Mouse (Mus musculus) gastrocnemius, postnatal 4 days (tissue): ENCODE data around the gene Map3k11. TPM values are rescaled to one million over a fixed set of nuclear protein-coding genes. Genes with fewer than 3 reads are reported as not detected.
A peak's percentile ranks its signal among the peaks of the same experiment; 100 is the strongest.

ENCODE experiments used
- DNase-seq, 2 experiments: peaks; one replicate each; pipeline ENCODE4 v3.0.0; 2021 to 2022; ENCODE audit warnings: low spot score in 2 of 2, mixed read lengths in 2 of 2
- microRNA-seq: library from miRNA; unstranded; fragments of <30 nt; microRNA quantifications from one replicate; pipeline ENCODE4 v1.2.0, GENCODE M21; 2021
- total RNA-seq, 2 experiments: library from RNA; stranded (reverse); gene quantifications; 2 replicates each; pipeline ENCODE4 v1.2.3; 2021

Map3k11 gene
- total RNA-seq, 2 experiments from 2014 or later: 29.7 to 30.2 TPM

DNA sequence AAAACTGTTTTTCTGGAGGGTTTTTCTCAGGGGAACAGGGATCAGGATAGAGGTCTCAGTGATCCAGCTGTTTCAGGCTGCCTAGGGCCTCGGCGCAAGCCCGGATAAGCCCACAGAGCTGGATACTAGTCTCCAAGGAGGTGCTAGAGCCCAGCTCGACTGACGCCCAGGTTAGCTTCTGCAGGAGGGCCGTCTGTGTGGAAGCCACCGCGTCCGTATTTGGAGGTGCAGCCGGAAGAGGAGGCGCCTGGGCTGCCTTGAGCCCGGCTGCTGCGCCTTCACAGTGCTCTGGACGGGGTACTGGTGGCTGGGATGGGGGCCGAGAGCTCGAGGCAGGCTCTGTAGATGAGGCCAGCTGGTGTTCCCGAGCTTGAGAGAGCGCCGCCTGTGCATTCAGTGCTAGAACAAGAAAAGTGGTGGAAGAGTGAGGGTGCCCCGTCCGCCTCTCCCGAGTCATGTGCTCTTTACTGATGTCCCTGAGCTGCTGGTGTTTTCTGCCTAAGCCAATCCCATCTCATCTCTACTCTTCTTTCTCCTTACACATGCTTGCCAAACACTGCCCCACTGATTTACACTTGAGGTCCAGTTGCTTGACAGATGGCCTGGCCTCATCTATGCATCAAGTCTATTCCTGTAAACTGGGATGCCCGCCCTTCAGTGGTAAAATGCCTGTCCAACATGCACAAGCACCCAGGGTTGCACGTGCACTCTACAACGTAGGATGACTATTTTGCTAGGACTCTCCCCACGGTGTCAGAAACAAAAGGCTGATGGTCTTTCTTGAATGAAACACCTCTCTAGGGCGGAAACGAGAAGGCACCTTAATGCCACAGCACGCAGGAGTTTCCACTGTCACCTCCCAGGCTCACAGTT, 42.0 kb downstream of the Map3k11 start:
- no peak for DNase-seq

DNA sequence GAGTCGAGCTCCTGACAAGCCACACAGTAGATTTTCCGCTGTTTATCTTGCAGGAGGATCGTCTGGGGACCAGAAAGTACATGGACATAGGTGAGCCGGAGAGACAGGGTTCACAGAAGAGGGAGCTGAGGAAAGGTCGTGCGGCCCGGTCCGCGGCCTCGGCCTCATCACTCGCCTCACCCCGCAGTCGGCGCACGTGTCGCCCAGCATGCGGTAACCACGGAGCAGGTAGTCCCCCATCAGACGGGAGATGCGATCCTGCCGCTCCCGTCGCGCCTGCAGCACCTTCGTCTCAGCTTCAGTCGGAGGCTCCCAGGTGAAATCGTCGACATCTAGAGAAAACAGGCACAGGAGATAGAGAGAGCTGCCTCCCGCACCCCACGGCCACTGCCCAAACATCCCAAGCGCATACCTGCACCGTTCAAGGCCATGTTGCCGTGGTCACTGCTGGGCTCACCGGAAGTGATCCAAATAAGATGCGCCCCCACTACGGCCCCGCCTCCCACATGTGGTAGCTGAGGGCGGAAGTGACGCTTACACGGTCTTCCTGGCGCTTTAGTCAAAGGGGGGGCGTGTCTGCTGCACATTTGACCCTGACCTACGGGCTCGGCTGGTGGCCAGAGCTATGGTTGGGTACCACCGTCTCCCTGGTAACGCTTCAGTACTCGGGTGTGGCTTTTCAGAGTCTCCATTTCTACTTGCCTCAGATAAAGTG, 42.9 kb downstream of the Map3k11 start:
- DNase-seq: peak; percentile 78 to 92

DNA sequence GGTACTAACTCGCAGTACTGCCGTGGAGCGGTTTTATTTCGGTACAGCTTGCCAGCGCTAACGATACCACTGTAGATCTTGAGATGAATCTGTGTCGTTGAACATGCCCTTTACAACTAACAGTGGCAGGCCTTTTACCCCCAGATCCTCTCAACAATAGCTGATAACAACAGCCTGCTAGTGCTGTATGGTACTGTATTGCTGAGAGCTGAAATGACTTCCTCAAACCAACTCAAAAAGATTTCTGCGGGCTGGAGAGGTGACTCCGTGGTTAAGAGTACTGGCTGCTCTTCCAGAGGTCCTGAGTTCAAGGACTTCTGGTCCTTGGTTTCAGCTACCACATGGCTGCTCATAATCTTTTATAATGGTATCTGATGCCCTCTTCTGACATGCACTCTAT, 45.8 kb downstream of the Map3k11 start:
- DNase-seq: no peak

DNA sequence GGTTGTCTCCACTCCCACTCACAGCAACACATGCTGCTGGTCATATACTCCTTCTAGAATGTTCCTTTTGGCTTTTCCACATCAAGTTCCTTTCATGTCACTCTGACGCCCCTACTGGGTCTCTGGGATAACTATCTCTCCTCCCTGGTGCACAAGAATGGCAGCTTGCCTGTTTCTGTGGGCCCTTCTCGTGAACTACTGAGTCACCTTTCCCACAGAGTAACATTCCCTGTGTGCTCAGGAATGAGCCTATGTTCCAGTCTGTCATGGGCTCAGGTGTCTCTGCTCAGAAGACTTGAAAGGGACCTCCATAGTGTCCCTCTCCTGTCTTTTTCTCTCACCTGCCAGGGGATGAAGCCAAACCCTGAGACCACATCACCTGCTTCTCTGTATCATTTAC, 50.9 kb downstream of the Map3k11 start:
- DNase-seq: no peak

DNA sequence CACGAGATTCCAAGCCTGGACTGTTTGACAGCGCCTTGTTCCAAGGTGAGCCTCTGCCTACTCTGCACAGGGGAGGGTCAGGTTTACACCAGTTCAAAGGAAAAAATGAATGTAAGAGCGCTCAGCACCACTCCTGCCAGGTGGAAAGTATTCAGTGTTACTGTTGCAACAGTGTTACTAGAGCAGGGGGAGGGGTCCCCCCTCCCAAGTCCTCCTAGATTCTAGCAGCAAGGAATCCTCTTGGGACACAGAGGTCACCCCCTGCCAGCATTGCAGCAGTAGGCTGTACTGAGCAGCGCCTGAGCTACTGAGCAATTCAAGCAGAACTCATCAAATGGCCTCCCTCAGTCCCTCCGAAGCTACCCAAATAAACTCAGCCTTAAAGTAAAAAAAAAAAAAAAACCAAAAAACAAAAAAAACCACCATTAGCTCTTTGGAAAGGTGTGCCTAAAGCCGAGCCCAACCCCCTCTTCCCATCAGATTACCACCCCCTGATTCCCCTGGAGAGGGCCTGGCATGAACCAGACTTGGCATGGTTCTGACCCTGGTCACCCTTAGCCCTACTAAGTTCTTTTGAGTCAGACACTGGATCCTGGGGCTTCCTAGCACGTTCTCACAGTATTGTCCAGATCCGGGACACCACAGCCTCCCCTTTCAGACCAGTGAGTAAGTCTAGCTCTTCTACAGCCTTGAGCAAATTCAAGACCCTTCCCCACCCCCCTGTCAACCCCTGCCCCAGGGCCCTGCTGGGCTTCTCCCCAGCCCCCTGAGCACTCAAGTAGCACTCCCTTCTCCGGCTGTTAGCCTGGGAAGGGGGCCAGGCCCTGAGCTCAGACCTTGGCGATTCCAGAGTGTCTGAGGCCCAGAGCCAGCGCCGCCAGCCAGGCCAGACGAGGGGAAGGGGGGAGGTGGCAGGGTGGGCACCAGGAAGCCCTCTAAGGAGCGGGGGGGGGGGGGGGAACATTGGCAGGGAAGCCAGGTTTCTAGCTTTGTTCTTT, 52.1 kb downstream of the Map3k11 start, which contains the start of gene Ltbp3:
Gene Ltbp3, plus strand, starts transcription at position 585 of the 998 bp plus-strand sequence.
- peak; percentile 86 to 91 for DNase-seq

DNA sequence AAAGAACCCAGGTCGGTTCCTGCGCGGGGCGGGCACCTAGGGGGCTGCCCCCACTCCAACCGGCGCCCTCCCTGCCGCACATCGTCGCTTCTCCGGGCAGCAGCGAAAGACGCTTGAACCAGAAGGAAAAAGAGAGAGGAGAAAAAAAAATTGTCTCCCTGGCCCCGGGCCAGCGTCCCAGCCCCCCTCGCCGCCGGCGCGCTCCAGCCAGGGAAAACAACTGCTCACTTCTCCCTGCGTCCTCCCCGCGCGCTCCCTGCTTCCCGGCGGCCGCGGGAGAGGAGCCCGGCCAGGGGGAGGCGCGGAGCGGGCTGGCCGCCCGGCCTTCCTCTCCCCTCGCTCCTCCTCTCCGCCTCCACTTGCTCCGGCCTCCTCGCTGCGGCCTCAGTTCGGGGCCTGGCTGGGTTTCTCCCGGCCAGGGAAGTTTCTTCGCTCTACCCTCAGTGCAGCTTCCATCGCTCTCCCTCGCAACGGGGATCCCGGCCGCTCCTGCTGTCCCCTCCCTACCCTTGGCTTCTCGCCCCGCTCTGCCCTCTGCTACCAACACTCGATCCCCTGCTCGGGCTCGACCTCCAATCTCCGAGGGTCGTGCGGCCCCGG, 53.2 kb downstream of the Map3k11 start:
- peak; percentile 88 to 89 for DNase-seq

DNA sequence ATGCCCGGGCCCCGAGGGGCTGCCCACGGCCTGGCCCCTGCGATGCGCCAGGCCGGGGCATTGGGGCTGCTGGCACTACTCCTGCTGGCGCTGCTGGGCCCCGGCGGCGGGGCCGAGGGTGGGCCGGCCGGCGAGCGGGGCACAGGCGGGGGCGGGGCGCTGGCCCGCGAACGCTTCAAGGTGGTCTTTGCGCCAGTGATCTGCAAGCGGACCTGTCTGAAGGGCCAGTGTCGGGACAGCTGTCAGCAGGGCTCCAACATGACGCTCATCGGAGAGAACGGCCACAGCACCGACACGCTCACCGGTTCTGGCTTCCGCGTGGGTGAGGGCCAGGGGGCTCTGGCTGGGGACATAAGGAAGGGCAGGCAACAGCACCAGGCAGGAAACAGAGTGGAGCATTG, 53.7 kb downstream of the Map3k11 start:
- DNase-seq: no peak

DNA sequence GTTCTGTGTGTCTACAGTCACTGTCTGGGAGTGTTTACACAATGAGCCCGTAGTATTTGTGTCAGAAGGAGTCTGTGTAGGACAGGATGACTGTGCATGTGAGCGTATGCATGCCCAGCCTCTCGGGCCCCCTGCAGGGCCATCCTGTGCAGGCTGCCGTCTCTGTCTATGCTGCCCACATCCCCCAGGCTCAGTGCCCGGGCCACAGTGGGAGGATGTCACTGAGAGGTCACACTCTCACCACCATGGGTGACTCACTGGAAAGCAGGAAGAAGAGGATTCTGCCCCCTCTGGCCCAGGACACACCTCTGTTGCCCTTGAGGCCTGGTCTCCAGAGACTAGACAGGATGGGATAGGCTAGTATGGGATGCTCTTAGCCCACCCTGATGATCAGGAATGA, 55.0 kb downstream of the Map3k11 start:
- no peak for DNase-seq

DNA sequence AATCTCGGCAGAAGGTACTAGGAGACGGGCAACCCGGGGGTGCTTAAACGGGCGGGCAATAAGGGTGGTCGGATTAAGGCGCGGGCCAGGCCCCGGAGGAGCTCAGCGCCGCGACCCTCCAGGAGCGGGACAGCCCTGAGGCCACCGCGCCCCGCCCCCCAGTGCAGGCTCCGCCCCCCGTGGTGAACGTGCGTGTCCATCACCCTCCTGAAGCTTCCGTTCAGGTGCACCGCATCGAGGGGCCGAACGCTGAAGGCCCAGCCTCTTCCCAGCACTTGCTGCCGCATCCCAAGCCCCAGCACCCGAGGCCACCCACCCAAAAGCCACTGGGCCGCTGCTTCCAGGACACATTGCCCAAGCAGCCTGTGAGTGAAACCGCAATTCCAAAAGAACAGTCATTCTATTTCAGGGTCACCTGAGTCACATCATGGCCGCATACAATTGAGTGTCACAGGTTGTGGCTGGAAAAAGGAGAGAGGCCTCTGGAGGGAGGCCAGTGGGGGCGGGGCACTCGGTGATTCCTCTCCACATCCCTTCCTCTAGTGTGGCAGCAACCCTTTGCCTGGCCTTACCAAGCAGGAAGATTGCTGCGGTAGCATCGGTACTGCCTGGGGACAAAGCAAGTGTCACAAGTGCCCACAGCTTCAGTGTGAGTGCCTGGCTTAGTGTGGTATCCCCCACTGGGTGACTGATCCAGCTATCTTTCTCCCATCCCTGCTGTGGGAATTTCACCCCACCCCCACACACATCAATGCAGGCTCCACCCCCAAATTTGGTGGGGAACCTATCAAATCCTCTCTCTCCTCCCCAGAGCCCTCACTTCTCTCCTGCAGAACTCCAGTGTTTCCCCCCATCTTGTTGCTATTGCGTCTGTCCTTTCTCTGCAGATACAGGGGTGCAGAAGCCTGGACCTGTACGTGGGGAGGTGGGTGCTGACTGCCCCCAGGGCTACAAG, 57.5 kb downstream of the Map3k11 start:
- no peak for DNase-seq

DNA sequence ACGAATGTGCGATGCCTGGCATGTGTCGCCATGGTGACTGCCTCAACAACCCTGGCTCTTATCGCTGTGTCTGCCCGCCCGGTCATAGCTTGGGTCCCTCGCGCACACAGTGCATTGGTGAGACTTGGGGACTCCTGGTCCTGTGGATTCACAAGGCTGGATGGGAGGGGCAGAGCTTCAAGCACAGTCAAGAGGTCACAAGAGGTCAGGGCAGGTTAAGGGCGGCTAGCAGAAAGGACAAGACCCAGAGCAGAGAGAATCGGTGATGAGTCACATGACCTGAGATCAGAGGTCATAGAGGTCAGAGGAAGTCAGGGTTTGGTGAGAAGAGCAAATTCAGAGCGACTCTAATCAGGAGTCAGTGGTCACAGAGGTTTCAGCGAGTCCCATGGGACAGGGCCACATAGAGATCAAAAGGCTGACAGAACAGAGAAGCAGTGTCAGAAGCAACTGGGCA, 58.4 kb downstream of the Map3k11 start:
- DNase-seq: no peak

DNA sequence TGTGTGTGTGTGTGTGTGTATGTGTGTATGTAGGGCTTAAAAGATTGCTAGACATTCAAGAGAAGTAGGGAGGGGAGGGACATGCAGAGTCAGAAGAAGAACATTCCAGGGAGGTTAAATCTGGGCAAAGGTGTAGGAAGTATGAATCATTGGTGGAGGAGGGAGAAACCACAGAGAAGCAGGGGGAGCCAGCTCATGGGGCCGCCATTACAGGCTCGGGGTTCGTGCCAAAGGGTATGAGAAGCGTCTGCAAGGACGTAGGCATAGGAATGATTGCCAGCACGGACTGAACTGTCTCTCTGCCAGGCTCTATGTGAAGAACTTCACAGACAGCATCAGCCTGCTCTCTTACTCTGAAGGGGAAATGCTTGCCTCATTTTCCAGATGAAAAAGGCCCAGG, 60.9 kb downstream of the Map3k11 start:
- no peak for DNase-seq

DNA sequence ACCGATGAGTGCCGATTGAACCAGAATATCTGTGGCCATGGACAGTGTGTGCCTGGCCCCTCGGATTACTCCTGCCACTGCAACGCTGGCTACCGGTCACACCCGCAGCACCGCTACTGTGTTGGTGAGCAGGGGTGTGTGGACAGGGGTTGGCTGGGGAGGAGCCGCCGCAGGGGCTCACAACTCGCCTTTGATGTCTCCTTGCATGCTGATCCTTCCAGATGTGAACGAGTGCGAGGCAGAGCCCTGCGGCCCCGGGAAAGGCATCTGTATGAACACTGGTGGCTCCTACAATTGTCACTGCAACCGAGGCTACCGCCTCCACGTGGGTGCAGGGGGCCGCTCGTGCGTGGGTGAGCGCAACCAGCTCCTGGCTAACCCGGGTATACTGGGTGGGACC, 62.4 kb downstream of the Map3k11 start:
- no peak for DNase-seq

DNA sequence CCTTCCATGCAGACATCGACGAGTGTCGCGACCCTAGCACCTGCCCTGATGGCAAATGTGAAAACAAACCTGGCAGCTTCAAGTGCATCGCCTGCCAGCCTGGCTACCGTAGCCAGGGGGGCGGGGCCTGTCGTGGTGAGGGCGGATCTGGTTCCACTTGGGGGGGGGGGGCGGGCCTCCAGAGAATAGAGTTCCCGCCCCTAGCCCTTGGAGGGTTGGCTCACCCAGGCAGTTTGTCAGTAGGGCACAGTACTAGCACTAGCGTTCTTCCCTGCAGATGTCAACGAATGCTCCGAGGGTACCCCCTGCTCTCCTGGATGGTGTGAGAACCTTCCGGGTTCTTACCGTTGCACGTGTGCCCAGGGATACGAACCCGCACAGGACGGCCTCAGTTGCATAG, 63.2 kb downstream of the Map3k11 start:
- DNase-seq: no peak

Small RNA genes within 50 kb of the gene (microRNA-seq; reads per million reads assigned to microRNA genes)
- not detected for gene Mir6987

Other genes starting within 250 kb of the Map3k11 start
- gene Fosl1, start 241.2 kb upstream of the Map3k11 start, total RNA-seq: not detected
- 1 to 10 TPM; 8.0 to 8.4 TPM for gene Ccdc85b, start 230.8 kb upstream of the Map3k11 start, total RNA-seq
- 10 to 100 TPM; 62.3 to 71.1 TPM for gene Fibp, start 228.1 kb upstream of the Map3k11 start, total RNA-seq
- gene Ctsw, start 220.2 kb upstream of the Map3k11 start, total RNA-seq: under 1 TPM in 1 of 2 experiments, not detected in 1; 0.16 TPM
- 10 to 100 TPM; 57.2 to 68.1 TPM for gene Efemp2, start 214.8 kb upstream of the Map3k11 start, total RNA-seq
- 10 to 100 TPM; 28.9 to 30.9 TPM for gene Mus81, start 200.3 kb upstream of the Map3k11 start, total RNA-seq
- gene Cfl1, start 198.3 kb upstream of the Map3k11 start, total RNA-seq: 100 to 1,000 TPM; 557 to 593 TPM
- gene 1700020D05Rik, start 185.0 kb upstream of the Map3k11 start, total RNA-seq: 1 to 10 TPM; 1.3 to 1.8 TPM
- 1 to 10 TPM; 8.4 to 9.3 TPM for gene Snx32, start 178.2 kb upstream of the Map3k11 start, total RNA-seq
- not detected for gene Ovol1, start 128.1 kb upstream of the Map3k11 start, total RNA-seq
- 1 to 10 TPM; 3.1 to 3.2 TPM for gene Ap5b1, start 120.7 kb upstream of the Map3k11 start, total RNA-seq
- gene Rnaseh2c, start 86.9 kb upstream of the Map3k11 start, total RNA-seq: 10 to 100 TPM; 55.2 to 67.2 TPM
- 10 to 100 TPM; 50.1 to 54.4 TPM for gene Kat5, start 78.5 kb upstream of the Map3k11 start, total RNA-seq
- 10 to 100 TPM; 35.9 to 39.1 TPM for gene Rela, start 51.3 kb upstream of the Map3k11 start, total RNA-seq
- gene Sipa1, start 25.0 kb upstream of the Map3k11 start, total RNA-seq: 10 to 100 TPM; 47.7 to 52.2 TPM
- gene Pcnx3, start 166 bp downstream of the Map3k11 start, total RNA-seq: 10 to 100 TPM; 37.1 to 40.5 TPM
- not detected for gene Kcnk7, start 15.6 kb downstream of the Map3k11 start, total RNA-seq
- 100 to 1,000 TPM; 250 to 260 TPM for gene Ehbp1l1, start 37.6 kb downstream of the Map3k11 start, total RNA-seq
- 10 to 100 TPM; 58.8 to 59.1 TPM for gene Fam89b, start 40.9 kb downstream of the Map3k11 start, total RNA-seq
- 100 to 1,000 TPM; 116 to 137 TPM for gene Ltbp3, start 52.2 kb downstream of the Map3k11 start, total RNA-seq
- 10 to 100 TPM; 71.7 to 75.6 TPM for gene Scyl1, start 82.7 kb downstream of the Map3k11 start, total RNA-seq
- gene Frmd8, start 186.5 kb downstream of the Map3k11 start, total RNA-seq: 10 to 100 TPM; 16.2 to 16.7 TPM
- 1 to 10 TPM; 3.7 to 3.8 TPM for gene Slc25a45, start 189.1 kb downstream of the Map3k11 start, total RNA-seq
- 1 to 10 TPM; 1.5 to 2.6 TPM for gene Tigd3, start 205.4 kb downstream of the Map3k11 start, total RNA-seq
- gene Dpf2, start 224.3 kb downstream of the Map3k11 start, total RNA-seq: 100 to 1,000 TPM in 1 of 2 experiments, 10 to 100 TPM in 1; 97.8 to 121 TPM
- 10 to 100 TPM; 23.1 to 27.4 TPM for gene Cdc42ep2, start 236.1 kb downstream of the Map3k11 start, total RNA-seq